Mouse (Mus musculus) embryonic facial prominence, embryonic 12.5 days (tissue): ENCODE data around the gene Synpr. TPM values are rescaled to one million over a fixed set of nuclear protein-coding genes. Genes with fewer than 3 reads are reported as not detected.

Source experiments
- ATAC-seq: fragments of 200-750 bp; cut with Nextera tagmentation; 2 replicates; pipeline ENCODE4 v1.8.0; 2017; ENCODE audit not compliant: insufficient number of reproducible peaks, insufficient read depth, low FRiP score, low TSS enrichment
- H3K27ac ChIP-seq: fragments of 300-500 bp; sonication (generic); 2 replicates; pipeline ENCODE4 v1.5.1; 2016; ENCODE audit warnings: mild to moderate bottlenecking
- H3K27me3 ChIP-seq: fragments of 300-500 bp; sonication (generic); 2 replicates; pipeline ENCODE4 v1.6.1; 2016; ENCODE audit warnings: mild to moderate bottlenecking, moderate library complexity
- H3K36me3 ChIP-seq: fragments of 300-500 bp; sonication (generic); 2 replicates; pipeline ENCODE4 v1.6.1; 2016; ENCODE audit warnings: mild to moderate bottlenecking
- H3K4me1 ChIP-seq: fragments of 300-500 bp; sonication (generic); 2 replicates; pipeline ENCODE4 v1.6.1; 2016
- H3K4me2 ChIP-seq: fragments of 300-500 bp; sonication (generic); replicated peaks from 2 replicates; pipeline ENCODE4 v1.6.1; 2016; ENCODE audit warnings: mild to moderate bottlenecking, moderate library complexity
- H3K4me3 ChIP-seq: fragments of 300-500 bp; sonication (generic); 2 replicates; pipeline ENCODE4 v1.5.1; 2016; ENCODE audit warnings: mild to moderate bottlenecking
- H3K9ac ChIP-seq: fragments of 300-500 bp; sonication (generic); 2 replicates; pipeline ENCODE4 v1.6.1; 2016; ENCODE audit warnings: mild to moderate bottlenecking, moderate library complexity
- H3K9me3 ChIP-seq: fragments of 300-500 bp; sonication (generic); 2 replicates; pipeline ENCODE4 v1.6.1; 2016; ENCODE audit warnings: mild to moderate bottlenecking, moderate library complexity
- WGBS: fragments of 180-500 bp; shearing (Covaris S2); methylation state at CpG from one replicate; pipeline ENCODE4 v1.1.7; 2016; 5-methylcytosine and 5-hydroxymethylcytosine counted together
- polyA plus RNA-seq: library from polyadenylated mRNA; unstranded; fragments of >200 nt; fragmentation: Nextera tagmentation; extraction: Ambion mirVana; gene quantifications from 2 replicates; pipeline ENCODE4 v1.2.1, GENCODE M21; 2016

The Synpr gene
- polyA plus RNA-seq, 1 experiment from 2014 or later, result 5.0 TPM

DNA sequence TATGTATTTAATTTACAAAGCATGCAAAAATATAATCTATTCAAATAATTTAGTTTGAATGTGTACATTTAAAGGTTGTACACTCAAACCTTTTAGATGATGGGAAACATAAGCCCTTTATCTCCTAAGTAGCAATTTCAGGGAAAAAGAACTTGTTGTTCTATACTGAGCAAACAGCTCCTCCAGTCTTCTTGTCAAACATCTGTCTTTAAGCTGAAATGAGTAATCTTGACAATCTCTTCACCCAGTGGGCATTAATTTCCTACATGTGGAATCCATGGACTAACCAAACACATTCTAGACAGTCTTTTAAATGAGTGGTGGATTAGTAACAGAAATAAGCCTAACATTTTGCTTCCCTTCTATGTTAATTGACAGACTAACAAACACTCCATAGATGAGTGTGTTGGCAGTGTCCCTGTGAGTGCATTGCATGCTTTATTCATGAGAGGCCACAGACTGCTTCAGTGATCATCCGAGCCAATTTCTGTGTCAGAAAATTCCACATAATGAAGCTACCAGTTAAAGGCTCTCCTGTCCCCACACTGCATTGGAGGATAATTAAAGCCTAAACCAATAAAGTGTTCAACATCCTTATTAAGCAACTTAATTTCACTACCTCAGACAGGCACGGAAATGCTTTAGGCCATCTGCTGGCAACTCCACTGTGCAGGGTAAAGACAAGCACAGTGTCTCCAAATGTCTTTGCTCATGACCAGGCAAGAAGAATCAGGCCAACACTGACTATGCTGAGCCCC, 367.1 kb downstream of the Synpr start:
- no peaks in the 10 kb centered on the region for H3K36me3 ChIP-seq
- no peak overlapping the region for H3K4me3 ChIP-seq
- no peaks in the 10 kb centered on the region for H3K27me3 ChIP-seq
- no peak for ATAC-seq
- H3K4me2 ChIP-seq, result no peak overlapping the region
- no peak overlapping the region for H3K27ac ChIP-seq
- WGBS, result 40% methylated on average over 2 of the region's 2 CpGs
- H3K4me1 ChIP-seq, result peaks cover 3% of the 10 kb centered on the region; the same call in 1 of the 2 replicates
- no peak overlapping the region for H3K9ac ChIP-seq
- no peaks in the 10 kb centered on the region for H3K9me3 ChIP-seq
